Mouse (Mus musculus): ENCODE results near the gene Kctd21. TPM values are rescaled to one million over a fixed set of nuclear protein-coding genes. Genes with fewer than 3 reads are reported as not detected.

Kctd21 gene
- polyA plus RNA-seq, 1 experiment from 2014 or later: 1.4 TPM

GRCm38 (mm10) chr7:97344655-97345054 lies 12.5 kb downstream of the Kctd21 start:
- Histone ChIP-seq H3K4me3 (ENCODE audit: low read depth, low read length) (no peak overlapping the region), H3K27ac (ENCODE audit: low read depth, low read length) (no peak overlapping the region), H3K4me1 (replicated peaks; ENCODE audit: control insufficient read depth, insufficient read depth, low read length) (no peaks in the 10 kb centered on the region; the same call in 1 of the 2 replicates), H3K27me3 (replicated peaks; ENCODE audit: control insufficient read depth, insufficient read depth, low read length) (no peaks in the 10 kb centered on the region), H3K9ac (ENCODE audit: low read depth, low read length) (no peak overlapping the region), H3K9me3 (ENCODE audit: control insufficient read depth) (no peaks in the 10 kb centered on the region), H3K36me3 (ENCODE audit: control insufficient read depth, insufficient read depth) (peaks cover 10% of the 10 kb centered on the region; the same call in 1 of the 2 replicates), H3K4me2 (replicated peaks; ENCODE audit: low read depth) (no peak overlapping the region)
- TF ChIP-seq CTCF (IDR thresholded peaks at IDR 0.05; ENCODE audit: low read depth): no peak
- no peak for ATAC-seq
- 82% methylated on average over 2 of the region's 2 CpGs for WGBS

DNA sequence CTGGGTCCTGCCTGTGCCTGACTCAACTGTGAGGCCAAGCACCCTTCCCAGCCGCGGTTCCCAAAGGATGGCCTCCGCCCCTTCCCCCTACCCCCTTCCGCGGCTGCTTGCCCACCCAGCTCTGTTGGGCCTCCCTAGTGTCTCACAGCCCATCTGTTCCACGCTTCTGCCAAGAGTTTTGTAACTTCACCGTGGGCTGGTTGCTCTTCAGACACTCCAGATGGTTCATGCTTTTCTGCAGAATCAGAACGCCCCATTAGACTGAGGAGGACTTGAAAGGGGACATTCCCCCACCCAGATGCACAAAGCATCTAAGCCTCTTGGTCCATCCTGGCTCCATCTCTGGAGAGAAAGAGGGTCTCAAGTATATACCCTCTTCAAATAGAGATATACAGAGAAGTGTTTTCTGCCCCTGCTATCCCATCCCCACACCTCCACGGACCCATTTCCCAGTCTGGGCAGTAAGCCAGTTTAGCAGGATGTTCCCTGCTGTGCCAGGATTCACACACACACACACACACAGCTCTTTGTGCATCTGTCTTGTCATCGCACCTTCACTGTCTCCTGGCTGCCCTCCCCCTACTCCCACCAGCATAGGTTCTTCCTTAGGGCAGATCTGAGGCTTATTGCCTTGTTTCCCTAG lies 13.2 kb downstream of the Kctd21 start:
- peaks cover 10% of the 10 kb centered on the region; the same call in 1 of the 2 replicates for H3K36me3 ChIP-seq (ENCODE audit: control insufficient read depth, insufficient read depth)
- H3K27ac ChIP-seq (ENCODE audit: low read depth, low read length): no peak overlapping the region
- H3K4me1 ChIP-seq (replicated peaks; ENCODE audit: control insufficient read depth, insufficient read depth, low read length): no peaks in the 10 kb centered on the region; the same call in 1 of the 2 replicates
- H3K9me3 ChIP-seq (ENCODE audit: control insufficient read depth): no peaks in the 10 kb centered on the region
- 72% methylated on average over 10 of the region's 10 CpGs for WGBS
- no peak overlapping the region for H3K4me3 ChIP-seq (ENCODE audit: low read depth, low read length)
- no peak overlapping the region for H3K4me2 ChIP-seq (replicated peaks; ENCODE audit: low read depth)
- TF ChIP-seq CTCF (IDR thresholded peaks at IDR 0.05; ENCODE audit: low read depth): no peak
- H3K9ac ChIP-seq (ENCODE audit: low read depth, low read length): no peak overlapping the region
- no peaks in the 10 kb centered on the region for H3K27me3 ChIP-seq (replicated peaks; ENCODE audit: control insufficient read depth, insufficient read depth, low read length)
- ATAC-seq: no peak

DNA sequence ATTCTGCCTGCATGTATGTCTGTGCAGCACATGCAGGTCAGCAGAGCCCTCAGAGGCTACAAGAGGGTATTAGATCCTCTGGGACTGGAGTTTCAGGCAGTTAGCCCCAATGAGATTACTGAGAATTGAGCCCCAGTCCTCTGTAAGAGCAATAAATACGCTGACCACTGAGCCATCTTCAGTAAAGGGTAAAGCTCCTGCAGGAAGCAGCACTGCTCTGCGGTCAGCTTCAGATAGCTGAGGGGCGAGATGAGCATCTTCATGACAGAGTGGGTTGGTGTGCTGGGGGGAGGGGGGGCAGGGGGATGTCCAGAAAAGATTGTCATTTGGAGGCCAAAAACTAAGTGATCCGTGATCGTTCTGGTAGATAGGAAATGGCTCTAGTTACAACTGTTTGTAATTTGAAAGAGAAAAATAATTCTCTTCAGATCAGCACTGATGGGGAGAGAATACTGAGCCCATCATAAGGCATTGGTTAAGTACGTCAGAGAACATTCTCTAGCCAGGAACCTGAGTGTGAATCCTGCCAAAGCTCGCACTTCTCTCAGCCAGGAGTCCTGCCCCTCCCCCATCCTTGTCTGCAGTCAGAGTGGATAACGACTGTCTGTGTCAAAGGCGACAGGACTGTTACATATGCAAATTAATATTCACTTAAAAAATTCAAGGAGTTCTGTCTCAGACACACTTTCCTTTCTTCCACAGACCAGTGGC lies 14.1 kb downstream of the Kctd21 start:
- no peaks in the 10 kb centered on the region for H3K27me3 ChIP-seq (replicated peaks; ENCODE audit: control insufficient read depth, insufficient read depth, low read length)
- no peak for TF ChIP-seq CTCF (IDR thresholded peaks at IDR 0.05; ENCODE audit: low read depth)
- 84% methylated on average over 9 of the region's 9 CpGs for WGBS
- no peak for ATAC-seq
- H3K36me3 ChIP-seq (ENCODE audit: control insufficient read depth, insufficient read depth): peaks cover 10% of the 10 kb centered on the region; the same call in 1 of the 2 replicates
- no peak overlapping the region for H3K4me3 ChIP-seq (ENCODE audit: low read depth, low read length)
- no peaks in the 10 kb centered on the region for H3K9me3 ChIP-seq (ENCODE audit: control insufficient read depth)
- no peaks in the 10 kb centered on the region; the same call in 1 of the 2 replicates for H3K4me1 ChIP-seq (replicated peaks; ENCODE audit: control insufficient read depth, insufficient read depth, low read length)
- H3K27ac ChIP-seq (ENCODE audit: low read depth, low read length): no peak overlapping the region
- no peak overlapping the region for H3K4me2 ChIP-seq (replicated peaks; ENCODE audit: low read depth)
- H3K9ac ChIP-seq (ENCODE audit: low read depth, low read length): no peak overlapping the region

- H3K27ac ChIP-seq (ENCODE audit: low read depth, low read length): no peak overlapping the region
- no peak overlapping the region for H3K9ac ChIP-seq (ENCODE audit: low read depth, low read length)
- H3K27me3 ChIP-seq (replicated peaks; ENCODE audit: control insufficient read depth, insufficient read depth, low read length): no peaks in the 10 kb centered on the region
- H3K4me3 ChIP-seq (ENCODE audit: low read depth, low read length): no peak overlapping the region
- H3K4me2 ChIP-seq (replicated peaks; ENCODE audit: low read depth): no peak overlapping the region
- H3K9me3 ChIP-seq (ENCODE audit: control insufficient read depth): no peaks in the 10 kb centered on the region
- no peak for ATAC-seq
- H3K36me3 ChIP-seq (ENCODE audit: control insufficient read depth, insufficient read depth): peaks cover 10% of the 10 kb centered on the region; the same call in 1 of the 2 replicates
- 88% methylated on average over 3 of the region's 4 CpGs for whole genome bisulfite sequencing
- no peaks in the 10 kb centered on the region; the same call in 1 of the 2 replicates for H3K4me1 ChIP-seq (replicated peaks; ENCODE audit: control insufficient read depth, insufficient read depth, low read length)
- TF ChIP-seq CTCF (IDR thresholded peaks at IDR 0.05; ENCODE audit: low read depth): no peak
Observed at GRCm38 (mm10) chr7:97346822-97347166, 14.7 kb downstream of the Kctd21 start.

DNA sequence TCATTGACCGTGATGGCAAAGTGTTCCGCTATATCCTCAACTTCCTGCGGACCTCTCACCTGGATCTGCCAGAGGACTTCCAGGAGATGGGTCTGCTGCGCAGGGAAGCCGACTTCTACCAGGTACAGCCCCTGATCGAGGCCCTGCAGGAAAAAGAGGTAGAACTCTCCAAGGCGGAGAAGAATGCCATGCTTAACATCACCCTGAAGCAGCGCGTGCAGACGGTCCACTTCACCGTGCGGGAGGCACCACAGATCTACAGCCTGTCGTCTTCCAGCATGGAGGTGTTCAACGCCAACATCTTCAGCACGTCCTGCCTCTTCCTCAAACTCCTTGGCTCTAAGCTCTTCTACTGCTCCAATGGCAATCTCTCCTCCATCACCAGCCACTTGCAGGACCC lies 15.3 kb downstream of the Kctd21 start:
- H3K4me1 ChIP-seq (replicated peaks; ENCODE audit: control insufficient read depth, insufficient read depth, low read length): no peaks in the 10 kb centered on the region
- peaks cover 10% of the 10 kb centered on the region; the same call in 1 of the 2 replicates for H3K36me3 ChIP-seq (ENCODE audit: control insufficient read depth, insufficient read depth)
- H3K4me3 ChIP-seq (ENCODE audit: low read depth, low read length): no peak overlapping the region
- no peak overlapping the region for H3K27ac ChIP-seq (ENCODE audit: low read depth, low read length)
- WGBS: 99% methylated on average over 15 of the region's 15 CpGs
- no peak overlapping the region for H3K4me2 ChIP-seq (replicated peaks; ENCODE audit: low read depth)
- ATAC-seq: no peak
- H3K9me3 ChIP-seq (ENCODE audit: control insufficient read depth): no peaks in the 10 kb centered on the region
- no peak overlapping the region for H3K9ac ChIP-seq (ENCODE audit: low read depth, low read length)
- TF ChIP-seq CTCF (IDR thresholded peaks at IDR 0.05; ENCODE audit: low read depth): no peak
- no peaks in the 10 kb centered on the region for H3K27me3 ChIP-seq (replicated peaks; ENCODE audit: control insufficient read depth, insufficient read depth, low read length)

- H3K4me2 ChIP-seq (replicated peaks; ENCODE audit: low read depth): no peak overlapping the region
- no peak overlapping the region for H3K4me3 ChIP-seq (ENCODE audit: low read depth, low read length)
- no peaks in the 10 kb centered on the region for H3K4me1 ChIP-seq (replicated peaks; ENCODE audit: control insufficient read depth, insufficient read depth, low read length)
- TF ChIP-seq CTCF (IDR thresholded peaks at IDR 0.05; ENCODE audit: low read depth): no peak
- H3K27me3 ChIP-seq (replicated peaks; ENCODE audit: control insufficient read depth, insufficient read depth, low read length): no peaks in the 10 kb centered on the region
- ATAC-seq: no peak
- 88% methylated on average over 3 of the region's 3 CpGs for WGBS
- H3K9me3 ChIP-seq (ENCODE audit: control insufficient read depth): no peaks in the 10 kb centered on the region
- no peak overlapping the region for H3K27ac ChIP-seq (ENCODE audit: low read depth, low read length)
- peaks cover 10% of the 10 kb centered on the region; the same call in 1 of the 2 replicates for H3K36me3 ChIP-seq (ENCODE audit: control insufficient read depth, insufficient read depth)
- no peak overlapping the region for H3K9ac ChIP-seq (ENCODE audit: low read depth, low read length)
Observed at GRCm38 (mm10) chr7:97348318-97348717, 16.2 kb downstream of the Kctd21 start.

All from intestine, postnatal 0 days (tissue).